Mouse (Mus musculus): ENCODE measurements around the gene Hif3a. TPM values are rescaled to one million over a fixed set of nuclear protein-coding genes. Genes with fewer than 3 reads are reported as not detected.
"Not testable (repeated sequence)": the region's sequence is repeated elsewhere in the genome, so short reads cannot be mapped to it uniquely, and the experiment has no call there.

Gene Hif3a
- polyA plus RNA-seq (2016; fragmentation: Nextera tagmentation; extraction: Ambion mirVana) = 36.8 and 38.2 TPM in 2 replicates

DNA sequence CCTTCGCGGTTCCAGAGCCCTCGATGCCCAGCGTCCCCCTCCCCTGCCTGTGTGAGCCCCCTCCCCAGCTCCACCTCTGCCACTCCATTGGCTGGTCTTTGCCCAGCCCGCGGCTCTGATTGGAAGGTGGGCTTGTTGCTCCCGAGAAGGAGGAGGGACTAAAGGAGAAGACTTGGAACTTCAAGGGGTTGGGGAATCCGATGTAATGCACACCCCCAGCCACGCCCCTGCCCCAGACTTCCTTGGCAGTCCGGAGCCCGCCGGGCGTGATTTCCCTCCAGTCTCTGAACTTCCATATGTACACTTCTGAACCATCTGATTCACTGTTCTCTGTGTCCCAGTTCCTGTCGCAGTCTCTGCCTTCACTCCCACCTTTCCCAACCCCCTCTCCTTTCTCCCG is at the start of gene Hif3a:
Gene Hif3a (minus strand): TSS at position 39 of the 400 bp plus-strand sequence.
- H3K9ac ChIP-seq = peak within 1 kb of the TSS; percentile 90
- peak; percentile 72 for ATAC-seq (ENCODE audit: insufficient number of reproducible peaks, low FRiP score)
- H3K36me3 ChIP-seq = no peaks in the 10 kb centered on the region
- peak within 1 kb of the TSS; percentile 66 for H3K4me3 ChIP-seq
- peak within 1 kb of the TSS; percentile 99 for H3K27ac ChIP-seq (ENCODE audit: poor library complexity, severe bottlenecking)
- H3K4me2 ChIP-seq = peak within 1 kb of the TSS; percentile 78
- H3K4me1 ChIP-seq (replicated peaks) = peaks cover 53% of the 10 kb centered on the region
- no peaks in the 10 kb centered on the region for H3K9me3 ChIP-seq (replicated peaks)
- WGBS = 1% methylated on average over 15 of the region's 15 CpGs
- H3K27me3 ChIP-seq (replicated peaks) = no peaks in the 10 kb centered on the region

DNA sequence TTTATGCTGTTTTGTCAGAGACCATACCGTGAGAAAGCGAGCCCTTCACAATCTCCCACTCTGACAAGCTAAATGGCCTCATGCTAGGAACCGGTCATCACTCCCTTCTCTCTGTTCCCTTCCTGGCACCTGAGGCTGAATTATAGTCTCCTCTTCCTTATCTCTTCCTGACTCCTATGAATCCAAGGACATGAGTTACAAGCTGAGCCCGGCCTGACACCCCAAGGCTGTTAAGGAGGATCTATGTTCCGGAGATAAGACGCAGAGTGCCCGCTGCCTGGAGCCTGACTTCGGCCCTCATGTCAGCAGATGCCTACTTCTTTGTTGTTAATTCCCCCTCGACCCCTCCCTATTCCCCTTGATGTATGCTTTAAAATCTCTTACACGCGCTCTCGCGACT is 39.4 kb upstream of the Hif3a start:
- not testable (repeated sequence) for H3K27ac ChIP-seq (ENCODE audit: poor library complexity, severe bottlenecking); H3K4me3 ChIP-seq; H3K36me3 ChIP-seq; ATAC-seq (ENCODE audit: insufficient number of reproducible peaks, low FRiP score); H3K9me3 ChIP-seq (replicated peaks); H3K27me3 ChIP-seq (replicated peaks); H3K4me2 ChIP-seq; H3K4me1 ChIP-seq (replicated peaks); H3K9ac ChIP-seq
- 81% methylated on average over 13 of the region's 13 CpGs for WGBS

DNA sequence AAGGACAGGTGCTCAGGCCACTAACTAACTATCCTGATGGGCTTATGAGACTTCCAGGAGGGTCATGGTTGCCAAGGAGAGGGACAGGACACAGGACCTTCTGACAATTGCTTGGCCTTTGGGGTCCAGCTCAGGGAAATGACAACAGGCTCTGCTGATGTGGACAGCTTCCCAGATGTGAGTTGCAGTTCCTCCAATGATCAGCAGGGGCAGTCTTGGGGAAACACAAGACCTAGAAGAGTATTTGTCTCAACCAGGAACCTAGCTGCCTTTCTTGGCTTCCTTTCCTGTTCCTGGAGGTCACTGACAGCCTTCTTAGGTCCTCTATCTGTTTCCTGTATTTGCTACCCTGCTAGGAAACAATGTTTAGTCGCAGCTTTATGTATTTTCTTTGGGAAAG is 29.1 kb upstream of the Hif3a start:
- no peaks in the 10 kb centered on the region for H3K9me3 ChIP-seq (replicated peaks)
- WGBS = 3% methylated on average over 1 of the region's 1 CpGs
- H3K27me3 ChIP-seq (replicated peaks) = no peaks in the 10 kb centered on the region
- ATAC-seq (ENCODE audit: insufficient number of reproducible peaks, low FRiP score) = no peak
- H3K4me2 ChIP-seq = no peak overlapping the region
- H3K4me3 ChIP-seq = no peak overlapping the region
- H3K36me3 ChIP-seq = no peaks in the 10 kb centered on the region
- H3K9ac ChIP-seq = no peak overlapping the region
- H3K27ac ChIP-seq (ENCODE audit: poor library complexity, severe bottlenecking) = no peak overlapping the region
- H3K4me1 ChIP-seq (replicated peaks) = no peaks in the 10 kb centered on the region

DNA sequence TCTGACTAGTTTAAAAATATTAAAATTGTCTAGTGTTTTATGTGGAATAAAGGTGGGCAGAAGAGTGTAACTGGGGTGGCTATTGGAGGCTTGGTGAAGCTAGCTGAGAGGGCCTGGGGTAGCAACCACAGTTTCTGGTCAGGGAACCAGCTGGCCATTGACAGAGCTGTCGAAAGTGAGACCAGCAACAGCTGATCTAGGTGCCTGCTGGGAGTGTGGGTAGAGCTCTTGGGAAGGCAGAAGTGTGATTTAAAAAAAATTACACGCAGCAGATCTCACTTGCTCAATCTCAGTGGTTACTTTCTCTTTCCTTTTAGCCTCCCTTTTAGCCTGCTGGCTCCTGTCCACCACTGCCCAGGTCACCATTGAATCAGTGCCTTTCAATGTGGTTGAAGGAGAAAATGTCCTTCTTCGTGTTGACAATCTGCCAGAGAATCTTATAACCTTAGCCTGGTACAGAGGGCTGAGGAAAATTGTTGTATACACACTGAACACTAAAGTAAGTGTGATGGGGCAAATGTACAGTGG is 27.9 kb upstream of the Hif3a start:
- Histone ChIP-seq H3K27ac (ENCODE audit: poor library complexity, severe bottlenecking) (no peak overlapping the region), H3K36me3 (no peaks in the 10 kb centered on the region), H3K4me1 (replicated peaks) (no peaks in the 10 kb centered on the region), H3K4me3 (no peak overlapping the region), H3K9me3 (replicated peaks) (no peaks in the 10 kb centered on the region), H3K27me3 (replicated peaks) (no peaks in the 10 kb centered on the region), H3K9ac (no peak overlapping the region), H3K4me2 (no peak overlapping the region)
- ATAC-seq (ENCODE audit: insufficient number of reproducible peaks, low FRiP score) = no peak
- WGBS = 43% methylated on average over 3 of the region's 3 CpGs

DNA sequence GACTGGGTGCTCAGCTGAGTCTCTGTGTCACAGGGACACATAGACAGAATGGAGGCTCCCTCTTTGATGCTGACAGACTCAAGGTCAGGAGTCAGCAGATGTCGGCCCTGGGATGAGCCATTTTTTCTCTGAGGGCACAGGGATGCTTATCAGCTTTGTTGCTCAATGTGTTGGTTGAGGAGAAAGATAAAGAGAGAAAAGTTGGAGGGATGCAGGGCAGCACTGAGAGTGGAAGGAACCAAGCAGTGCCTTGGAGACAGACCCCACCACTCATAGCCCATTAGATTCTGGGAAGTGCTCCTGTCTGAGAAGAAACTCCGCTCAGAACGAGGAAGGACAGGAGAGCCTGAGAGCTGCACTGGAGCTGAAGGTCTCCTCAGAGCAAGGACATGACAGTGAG is 25.5 kb upstream of the Hif3a start:
- ATAC-seq (ENCODE audit: insufficient number of reproducible peaks, low FRiP score) = no peak
- 68% methylated on average over 3 of the region's 3 CpGs for WGBS
- Histone ChIP-seq H3K27me3 (replicated peaks) (no peaks in the 10 kb centered on the region), H3K9ac (no peak overlapping the region), H3K27ac (ENCODE audit: poor library complexity, severe bottlenecking) (no peak overlapping the region), H3K4me3 (no peak overlapping the region), H3K4me1 (replicated peaks) (no peaks in the 10 kb centered on the region), H3K4me2 (no peak overlapping the region), H3K9me3 (replicated peaks) (no peaks in the 10 kb centered on the region), H3K36me3 (no peaks in the 10 kb centered on the region)

DNA sequence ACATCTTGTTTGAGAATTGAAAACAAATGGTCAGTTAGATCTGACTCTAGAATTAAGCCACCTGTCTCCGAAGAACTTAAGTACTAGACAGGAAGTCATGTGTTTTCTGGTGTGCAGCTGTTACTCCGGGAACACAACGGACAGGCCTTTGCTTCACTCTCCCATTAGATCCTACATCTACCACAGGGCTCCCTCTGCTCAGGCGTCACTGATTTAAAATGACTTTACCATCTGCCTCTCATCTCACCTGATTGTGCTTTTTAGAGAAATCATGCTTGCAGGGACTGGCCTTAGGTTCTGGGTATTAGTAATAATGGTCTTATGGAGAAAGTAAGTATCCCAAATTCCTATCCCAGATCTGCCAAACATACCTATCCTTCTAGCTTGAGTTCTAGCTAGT is 20.5 kb upstream of the Hif3a start:
- H3K4me2 ChIP-seq = no peak overlapping the region
- WGBS = 77% methylated on average over 4 of the region's 4 CpGs
- H3K4me3 ChIP-seq = no peak overlapping the region
- H3K36me3 ChIP-seq = no peaks in the 10 kb centered on the region
- no peaks in the 10 kb centered on the region for H3K9me3 ChIP-seq (replicated peaks)
- H3K27ac ChIP-seq (ENCODE audit: poor library complexity, severe bottlenecking) = no peak overlapping the region
- H3K4me1 ChIP-seq (replicated peaks) = no peaks in the 10 kb centered on the region
- no peaks in the 10 kb centered on the region for H3K27me3 ChIP-seq (replicated peaks)
- ATAC-seq (ENCODE audit: insufficient number of reproducible peaks, low FRiP score) = no peak
- no peak overlapping the region for H3K9ac ChIP-seq

DNA sequence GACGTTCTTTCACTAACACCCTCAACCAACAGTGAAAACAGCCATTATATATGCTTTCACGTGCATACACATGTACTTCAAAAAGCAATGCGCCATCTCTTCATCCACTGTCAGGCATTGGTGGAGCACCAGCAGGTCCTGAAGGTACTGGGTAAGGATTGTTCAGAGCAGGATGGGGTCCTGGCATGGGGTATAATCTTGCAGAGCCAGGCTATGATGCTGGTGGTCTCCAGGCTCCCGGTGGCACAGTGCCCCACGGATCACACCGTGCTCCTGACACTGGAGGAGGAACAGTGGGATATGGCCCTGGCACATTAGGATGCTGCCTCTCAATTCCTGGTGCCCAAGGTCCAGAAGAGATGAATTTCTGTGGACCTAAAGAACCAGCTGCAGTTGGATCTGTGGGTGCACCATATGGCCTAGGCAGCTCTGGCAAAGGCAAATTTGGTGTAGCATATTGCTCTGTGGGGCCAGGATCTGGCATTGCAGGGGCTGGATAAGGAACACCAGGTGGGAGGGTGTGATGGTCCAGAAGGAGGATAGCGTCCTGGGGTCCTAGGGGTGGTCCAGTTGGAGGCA is 15.9 kb upstream of the Hif3a start:
- H3K4me2 ChIP-seq = no peak overlapping the region
- 72% methylated on average over 7 of the region's 7 CpGs for WGBS

DNA sequence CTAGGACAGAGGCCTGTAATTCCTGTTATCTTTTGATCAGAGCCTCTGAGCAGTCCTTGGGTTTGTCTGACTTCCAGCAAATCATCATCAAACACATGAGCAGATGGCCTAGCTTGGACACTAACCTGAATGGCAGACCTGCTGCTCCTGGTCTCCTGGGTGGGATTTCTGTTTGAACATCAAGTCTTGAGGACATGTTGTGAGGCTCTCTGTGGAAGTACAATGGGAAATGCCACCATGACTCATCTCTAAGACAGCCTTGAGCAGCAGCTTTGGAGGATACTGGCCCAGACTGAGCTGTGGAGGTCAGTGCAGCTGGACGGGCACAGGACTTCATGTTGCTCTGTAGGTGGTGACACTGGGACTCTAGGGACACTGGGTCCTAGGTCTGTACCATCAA is 14.3 kb upstream of the Hif3a start:
- Histone ChIP-seq H3K4me2 (no peak overlapping the region), H3K9ac (no peak overlapping the region), H3K27ac (ENCODE audit: poor library complexity, severe bottlenecking) (no peak overlapping the region), H3K9me3 (replicated peaks) (no peaks in the 10 kb centered on the region), H3K4me1 (replicated peaks) (no peaks in the 10 kb centered on the region), H3K4me3 (no peak overlapping the region), H3K27me3 (replicated peaks) (no peaks in the 10 kb centered on the region), H3K36me3 (no peaks in the 10 kb centered on the region)
- WGBS = 85% methylated on average over 1 of the region's 1 CpGs
- ATAC-seq (ENCODE audit: insufficient number of reproducible peaks, low FRiP score) = no peak

More for the DNA sequence above, 15.9 kb upstream of the Hif3a start:
- H3K9me3 ChIP-seq (replicated peaks) = no peaks in the 10 kb centered on the region
- no peak overlapping the region for H3K9ac ChIP-seq
- H3K4me1 ChIP-seq (replicated peaks) = no peaks in the 10 kb centered on the region
- ATAC-seq (ENCODE audit: insufficient number of reproducible peaks, low FRiP score) = no peak
- no peaks in the 10 kb centered on the region for H3K27me3 ChIP-seq (replicated peaks)
- H3K36me3 ChIP-seq = no peaks in the 10 kb centered on the region
- no peak overlapping the region for H3K27ac ChIP-seq (ENCODE audit: poor library complexity, severe bottlenecking)
- no peak overlapping the region for H3K4me3 ChIP-seq

DNA sequence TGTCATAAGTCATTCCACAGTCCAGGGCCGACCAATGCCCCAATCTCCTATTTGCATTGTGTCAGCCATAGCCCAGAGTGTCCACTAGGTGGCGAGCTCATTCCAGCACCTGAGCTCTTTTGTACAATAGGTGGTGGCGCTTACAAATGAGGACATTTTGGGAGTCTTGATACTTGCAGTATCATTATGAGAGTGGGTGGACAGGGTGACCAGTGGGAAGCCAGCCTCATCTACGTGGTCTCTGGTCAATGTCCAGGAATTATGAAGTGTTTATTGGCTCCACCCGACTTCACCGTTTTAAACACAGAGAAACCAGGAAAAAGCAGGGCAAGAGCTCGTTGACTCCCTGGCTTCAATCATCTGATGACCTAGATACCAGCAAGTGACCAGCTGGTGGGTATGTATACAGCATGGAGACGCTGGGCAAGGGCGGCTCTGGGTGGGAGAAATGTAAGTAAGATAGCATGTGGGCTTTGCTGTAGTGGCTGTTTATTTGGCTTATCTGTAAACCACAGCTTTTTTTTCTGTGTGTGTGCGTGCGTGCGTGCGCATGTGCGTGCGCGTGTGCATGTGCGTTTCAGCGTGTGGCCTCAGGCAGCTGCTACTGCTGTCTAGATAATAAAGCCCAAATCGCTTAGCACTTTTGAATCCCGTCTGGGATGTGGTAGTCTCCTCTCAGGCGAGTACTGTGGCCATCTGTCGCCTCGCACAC is 11.8 kb upstream of the Hif3a start, which contains the start of gene Psg16:
Gene Psg16 (plus strand): TSS at position 137 of the 712 bp plus-strand sequence.
- Histone ChIP-seq H3K4me3 (no peak within 1 kb of the TSS), H3K9ac (no peak within 1 kb of the TSS), H3K4me2 (no peak within 1 kb of the TSS), H3K27me3 (replicated peaks) (no peaks in the 10 kb centered on the region), H3K9me3 (replicated peaks) (no peaks in the 10 kb centered on the region), H3K27ac (ENCODE audit: poor library complexity, severe bottlenecking) (no peak within 1 kb of the TSS), H3K4me1 (replicated peaks) (no peaks in the 10 kb centered on the region), H3K36me3 (no peaks in the 10 kb centered on the region)
- peak; percentile 53 for ATAC-seq (ENCODE audit: insufficient number of reproducible peaks, low FRiP score)
- 60% methylated on average over 23 of the region's 23 CpGs for WGBS

DNA sequence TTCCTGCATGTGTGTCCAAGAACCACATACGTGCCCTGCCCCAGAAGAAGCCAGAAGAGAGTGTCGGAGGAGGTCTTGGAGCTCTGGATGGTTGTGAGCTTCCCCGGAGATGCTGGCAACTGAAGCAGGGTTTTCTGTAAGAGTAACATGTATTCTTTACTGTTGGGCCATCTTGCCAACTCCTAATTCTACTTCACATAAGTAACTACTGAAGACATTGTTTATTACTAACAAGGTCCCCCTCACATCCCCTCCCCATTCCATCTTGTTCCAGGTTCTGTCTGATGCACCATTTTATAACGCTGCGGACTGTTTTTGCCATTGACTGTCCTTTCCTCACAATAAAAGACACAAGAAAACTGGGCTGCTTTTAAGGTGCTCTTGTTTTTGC is 11.3 kb upstream of the Hif3a start:
- WGBS = 59% methylated on average over 5 of the region's 5 CpGs
- Histone ChIP-seq H3K36me3 (no peaks in the 10 kb centered on the region), H3K9ac (no peak overlapping the region), H3K27me3 (replicated peaks) (no peaks in the 10 kb centered on the region), H3K27ac (ENCODE audit: poor library complexity, severe bottlenecking) (no peak overlapping the region), H3K9me3 (replicated peaks) (no peaks in the 10 kb centered on the region), H3K4me2 (no peak overlapping the region), H3K4me1 (replicated peaks) (no peaks in the 10 kb centered on the region), H3K4me3 (no peak overlapping the region)
- no peak for ATAC-seq (ENCODE audit: insufficient number of reproducible peaks, low FRiP score)

DNA sequence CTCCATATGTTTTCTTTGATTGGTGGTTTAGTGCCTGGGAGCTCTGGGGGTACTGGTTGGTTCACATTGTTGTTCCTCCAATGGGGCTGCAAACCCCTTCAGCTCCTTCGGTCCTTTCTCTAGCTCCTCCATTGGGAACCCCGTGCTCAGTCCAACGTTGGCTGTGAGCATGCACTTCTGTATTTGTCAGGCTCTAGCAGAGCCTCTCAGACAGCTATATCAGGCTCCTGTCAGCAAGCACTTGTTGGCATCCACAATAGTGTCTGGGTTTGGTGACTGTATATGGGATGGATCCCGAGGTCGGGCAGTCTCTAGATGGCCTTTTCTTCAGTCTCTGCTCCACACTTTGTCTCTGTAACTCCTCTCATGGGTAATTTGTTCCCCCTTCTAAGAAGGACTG is 5.4 kb upstream of the Hif3a start:
- ATAC-seq (ENCODE audit: insufficient number of reproducible peaks, low FRiP score); H3K9ac ChIP-seq; H3K36me3 ChIP-seq; H3K9me3 ChIP-seq (replicated peaks); H3K4me3 ChIP-seq; H3K27me3 ChIP-seq (replicated peaks); H3K4me2 ChIP-seq: not testable (repeated sequence)
- peaks cover 12% of the 10 kb centered on the region for H3K4me1 ChIP-seq (replicated peaks)
- WGBS = 32% methylated on average over 5 of the region's 5 CpGs
- 0 out of 2 replicates have a peak overlapping the region, but pooled peaks have one; percentile 1 for H3K27ac ChIP-seq (ENCODE audit: poor library complexity, severe bottlenecking)
